Mouse (Mus musculus): ENCODE results near the gene Npb. TPM values are rescaled to one million over a fixed set of nuclear protein-coding genes. Genes with fewer than 3 reads are reported as not detected.

The Npb gene
- polyA plus RNA-seq (2014; fragmentation: Illumina TruSeq; extraction: RNeasy Lipid Tissue Mini Kit (QIAGEN cat#74804)) = not detected

GRCm38 (mm10) chr11:120608241-120609034 is at the start of gene Npb:
Gene Npb, plus strand, starts transcription at chr11:120608477.

GRCm38 (mm10) chr11:120572752-120573584 is 35.3 kb upstream of the Npb start, which contains the start of gene P4hb:
Gene P4hb, minus strand, starts transcription at chr11:120573253.

GRCm38 (mm10) chr11:120581490-120582267 is 26.6 kb upstream of the Npb start, which contains the start of gene Arhgdia:
Gene Arhgdia, minus strand, starts transcription at chr11:120581624.

GRCm38 (mm10) chr11:120598283-120598989 is 9.8 kb upstream of the Npb start, which contains the start of the genes Alyref and Anapc11:
Gene Alyref, minus strand, starts transcription at chr11:120598365.
Gene Anapc11, plus strand, starts transcription at chr11:120598421.

GRCm38 (mm10) chr11:120617519-120618112 is 9.3 kb downstream of the Npb start, which contains the start of gene Pcyt2:
Gene Pcyt2, minus strand, starts transcription at chr11:120617936.

GRCm38 (mm10) chr11:120625152-120625775 is 17.0 kb downstream of the Npb start, which contains the start of gene Sirt7:
Gene Sirt7, minus strand, starts transcription at chr11:120625240.

GRCm38 (mm10) chr11:120633520-120634343 is 25.5 kb downstream of the Npb start, which contains the start of gene Mafg:
Gene Mafg, minus strand, starts transcription at chr11:120633600.

GRCm38 (mm10) chr11:120643601-120643987 is 35.3 kb downstream of the Npb start, which contains the start of gene Pycr1:
Gene Pycr1, minus strand, starts transcription at chr11:120643769.

GRCm38 (mm10) chr11:120648001-120648476 is 39.8 kb downstream of the Npb start, which contains the start of gene Myadml2:
Gene Myadml2, minus strand, starts transcription at chr11:120648158.

Other genes with a start within 250 kb of the Npb start
- gene Fscn2, start 246.9 kb upstream of the Npb start, polyA plus RNA-seq (2014; fragmentation: Illumina TruSeq; extraction: RNeasy Lipid Tissue Mini Kit (QIAGEN cat#74804)) = not detected
- not detected for gene Faap100, start 229.7 kb upstream of the Npb start, polyA plus RNA-seq (2014; fragmentation: Illumina TruSeq; extraction: RNeasy Lipid Tissue Mini Kit (QIAGEN cat#74804))
- gene Nploc4, start 170.8 kb upstream of the Npb start, polyA plus RNA-seq (2014; fragmentation: Illumina TruSeq; extraction: RNeasy Lipid Tissue Mini Kit (QIAGEN cat#74804)) = 22.0 TPM
- gene Tspan10, start 165.8 kb upstream of the Npb start, polyA plus RNA-seq (2014; fragmentation: Illumina TruSeq; extraction: RNeasy Lipid Tissue Mini Kit (QIAGEN cat#74804)) = not detected
- not detected for gene Pde6g, start 155.0 kb upstream of the Npb start, polyA plus RNA-seq (2014; fragmentation: Illumina TruSeq; extraction: RNeasy Lipid Tissue Mini Kit (QIAGEN cat#74804))
- 1.5 TPM for gene Oxld1, start 150.4 kb upstream of the Npb start, polyA plus RNA-seq (2014; fragmentation: Illumina TruSeq; extraction: RNeasy Lipid Tissue Mini Kit (QIAGEN cat#74804))
- 14.0 TPM for gene Ccdc137, start 150.4 kb upstream of the Npb start, polyA plus RNA-seq (2014; fragmentation: Illumina TruSeq; extraction: RNeasy Lipid Tissue Mini Kit (QIAGEN cat#74804))
- gene Arl16, start 140.9 kb upstream of the Npb start, polyA plus RNA-seq (2014; fragmentation: Illumina TruSeq; extraction: RNeasy Lipid Tissue Mini Kit (QIAGEN cat#74804)) = 9.9 TPM
- 1.2 TPM for gene Mrpl12, start 123.9 kb upstream of the Npb start, polyA plus RNA-seq (2014; fragmentation: Illumina TruSeq; extraction: RNeasy Lipid Tissue Mini Kit (QIAGEN cat#74804))
- gene Slc25a10, start 116.6 kb upstream of the Npb start, polyA plus RNA-seq (2014; fragmentation: Illumina TruSeq; extraction: RNeasy Lipid Tissue Mini Kit (QIAGEN cat#74804)) = not detected
- not detected for gene Gcgr, start 77.8 kb upstream of the Npb start, polyA plus RNA-seq (2014; fragmentation: Illumina TruSeq; extraction: RNeasy Lipid Tissue Mini Kit (QIAGEN cat#74804))
- gene Mcrip1, start 58.8 kb upstream of the Npb start, polyA plus RNA-seq (2014; fragmentation: Illumina TruSeq; extraction: RNeasy Lipid Tissue Mini Kit (QIAGEN cat#74804)) = 1.5 TPM
- gene Ppp1r27, start 57.3 kb upstream of the Npb start, polyA plus RNA-seq (2014; fragmentation: Illumina TruSeq; extraction: RNeasy Lipid Tissue Mini Kit (QIAGEN cat#74804)) = not detected
- gene P4hb, start 35.2 kb upstream of the Npb start, polyA plus RNA-seq (2014; fragmentation: Illumina TruSeq; extraction: RNeasy Lipid Tissue Mini Kit (QIAGEN cat#74804)) = 235 TPM
- 29.1 TPM for gene Arhgdia, start 26.9 kb upstream of the Npb start, polyA plus RNA-seq (2014; fragmentation: Illumina TruSeq; extraction: RNeasy Lipid Tissue Mini Kit (QIAGEN cat#74804))
- gene Alyref, start 10.1 kb upstream of the Npb start, polyA plus RNA-seq (2014; fragmentation: Illumina TruSeq; extraction: RNeasy Lipid Tissue Mini Kit (QIAGEN cat#74804)) = 37.9 TPM
- gene Anapc11, start 10.1 kb upstream of the Npb start, polyA plus RNA-seq (2014; fragmentation: Illumina TruSeq; extraction: RNeasy Lipid Tissue Mini Kit (QIAGEN cat#74804)) = 5.8 TPM
- 3.4 TPM for gene Pcyt2, start 9.5 kb downstream of the Npb start, polyA plus RNA-seq (2014; fragmentation: Illumina TruSeq; extraction: RNeasy Lipid Tissue Mini Kit (QIAGEN cat#74804))
- 3.2 TPM for gene Sirt7, start 16.8 kb downstream of the Npb start, polyA plus RNA-seq (2014; fragmentation: Illumina TruSeq; extraction: RNeasy Lipid Tissue Mini Kit (QIAGEN cat#74804))
- 10.4 TPM for gene Mafg, start 25.1 kb downstream of the Npb start, polyA plus RNA-seq (2014; fragmentation: Illumina TruSeq; extraction: RNeasy Lipid Tissue Mini Kit (QIAGEN cat#74804))
- gene Pycr1, start 35.3 kb downstream of the Npb start, polyA plus RNA-seq (2014; fragmentation: Illumina TruSeq; extraction: RNeasy Lipid Tissue Mini Kit (QIAGEN cat#74804)) = 1.6 TPM
- gene Myadml2, start 39.7 kb downstream of the Npb start, polyA plus RNA-seq (2014; fragmentation: Illumina TruSeq; extraction: RNeasy Lipid Tissue Mini Kit (QIAGEN cat#74804)) = not detected
- not detected for gene Notum, start 52.7 kb downstream of the Npb start, polyA plus RNA-seq (2014; fragmentation: Illumina TruSeq; extraction: RNeasy Lipid Tissue Mini Kit (QIAGEN cat#74804))
- gene Aspscr1, start 64.5 kb downstream of the Npb start, polyA plus RNA-seq (2014; fragmentation: Illumina TruSeq; extraction: RNeasy Lipid Tissue Mini Kit (QIAGEN cat#74804)) = 0.77 TPM
- not detected for gene Cenpx, start 105.3 kb downstream of the Npb start, polyA plus RNA-seq (2014; fragmentation: Illumina TruSeq; extraction: RNeasy Lipid Tissue Mini Kit (QIAGEN cat#74804))
- gene Lrrc45, start 105.4 kb downstream of the Npb start, polyA plus RNA-seq (2014; fragmentation: Illumina TruSeq; extraction: RNeasy Lipid Tissue Mini Kit (QIAGEN cat#74804)) = 0.40 TPM
- gene Rac3, start 113.0 kb downstream of the Npb start, polyA plus RNA-seq (2014; fragmentation: Illumina TruSeq; extraction: RNeasy Lipid Tissue Mini Kit (QIAGEN cat#74804)) = not detected
- gene Dcxr, start 118.8 kb downstream of the Npb start, polyA plus RNA-seq (2014; fragmentation: Illumina TruSeq; extraction: RNeasy Lipid Tissue Mini Kit (QIAGEN cat#74804)) = not detected
- gene Cbr2, start 123.6 kb downstream of the Npb start, polyA plus RNA-seq (2014; fragmentation: Illumina TruSeq; extraction: RNeasy Lipid Tissue Mini Kit (QIAGEN cat#74804)) = not detected
- gene Hmga1b, start 154.3 kb downstream of the Npb start, polyA plus RNA-seq (2014; fragmentation: Illumina TruSeq; extraction: RNeasy Lipid Tissue Mini Kit (QIAGEN cat#74804)) = not detected
- gene Rfng, start 175.7 kb downstream of the Npb start, polyA plus RNA-seq (2014; fragmentation: Illumina TruSeq; extraction: RNeasy Lipid Tissue Mini Kit (QIAGEN cat#74804)) = not detected
- 10.9 TPM for gene Gps1, start 175.8 kb downstream of the Npb start, polyA plus RNA-seq (2014; fragmentation: Illumina TruSeq; extraction: RNeasy Lipid Tissue Mini Kit (QIAGEN cat#74804))
- gene Dus1l, start 187.9 kb downstream of the Npb start, polyA plus RNA-seq (2014; fragmentation: Illumina TruSeq; extraction: RNeasy Lipid Tissue Mini Kit (QIAGEN cat#74804)) = 3.3 TPM
- 2.1 TPM for gene Fasn, start 216.1 kb downstream of the Npb start, polyA plus RNA-seq (2014; fragmentation: Illumina TruSeq; extraction: RNeasy Lipid Tissue Mini Kit (QIAGEN cat#74804))

Data from ovary, adult 10 weeks (tissue).